Mouse (Mus musculus): ENCODE data around the gene Sdf2l1. TPM values are rescaled to one million over a fixed set of nuclear protein-coding genes. Genes with fewer than 3 reads are reported as not detected.
"Not testable (repeated sequence)": the region's sequence is repeated elsewhere in the genome, so short reads cannot be mapped to it uniquely, and the experiment has no call there.

Sdf2l1 gene
- total RNA-seq (2021): 10 to 100 TPM; 13.8 to 22.2 TPM
- long read RNA-seq, experiment 1, transcript Sdf2l1-201 (3 exons, 1,108 nt): major isoform, 5 of 6 reads
- long read RNA-seq, experiment 1, partial matches to known transcripts: 0 of 6 reads
- long read RNA-seq, experiment 1, other reads (novel, unspliced or antisense): 1 of 6 reads
- long read RNA-seq, experiment 2, partial matches to known transcripts: 1 of 3 reads
- long read RNA-seq, experiment 2, other reads (novel, unspliced or antisense): 0 of 3 reads

DNA sequence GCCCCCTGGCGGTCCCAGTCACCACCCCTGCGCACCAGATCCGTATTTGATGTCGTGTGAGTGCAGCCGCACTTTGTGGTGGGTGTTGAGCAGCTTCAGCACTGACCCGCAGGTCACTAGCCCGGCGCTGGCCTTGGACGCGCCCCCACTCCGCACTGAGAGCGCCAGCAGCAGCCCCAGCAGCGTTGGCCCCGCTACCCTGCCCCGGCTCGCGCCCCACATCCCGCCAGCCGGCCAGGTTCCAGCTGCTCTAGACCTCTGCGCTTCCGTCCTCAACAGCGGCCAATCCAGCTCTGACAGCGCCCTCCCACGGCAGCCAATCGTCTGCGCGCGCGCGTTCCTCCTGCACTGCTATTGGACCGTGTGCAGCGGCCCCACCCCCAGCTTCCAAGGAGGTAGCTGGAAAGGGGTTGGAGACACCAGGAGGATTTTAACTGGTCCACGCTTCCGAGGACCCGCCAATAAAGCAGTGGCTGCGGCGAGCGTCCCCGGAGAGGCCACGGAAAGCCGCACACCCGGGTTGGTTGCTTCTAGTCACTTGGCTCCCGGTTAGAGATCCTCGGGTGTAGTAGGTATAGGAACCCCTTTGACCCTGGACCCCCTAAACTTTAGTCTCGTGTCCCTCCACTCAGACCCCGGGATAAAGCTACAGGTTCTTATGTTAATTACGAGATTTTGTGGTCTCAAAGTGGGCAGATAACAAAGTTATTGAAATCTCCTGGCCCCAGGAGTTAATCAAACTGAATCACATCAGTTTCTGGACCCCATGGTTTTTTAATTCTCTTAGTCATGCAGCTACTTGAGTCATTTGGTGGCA is at the start of gene Sdf2l1:
TSS of gene Sdf2l1 (minus strand) at position 295 of the 817 bp plus-strand sequence.
- peak; percentile 97 to 98 for DNase-seq

DNA sequence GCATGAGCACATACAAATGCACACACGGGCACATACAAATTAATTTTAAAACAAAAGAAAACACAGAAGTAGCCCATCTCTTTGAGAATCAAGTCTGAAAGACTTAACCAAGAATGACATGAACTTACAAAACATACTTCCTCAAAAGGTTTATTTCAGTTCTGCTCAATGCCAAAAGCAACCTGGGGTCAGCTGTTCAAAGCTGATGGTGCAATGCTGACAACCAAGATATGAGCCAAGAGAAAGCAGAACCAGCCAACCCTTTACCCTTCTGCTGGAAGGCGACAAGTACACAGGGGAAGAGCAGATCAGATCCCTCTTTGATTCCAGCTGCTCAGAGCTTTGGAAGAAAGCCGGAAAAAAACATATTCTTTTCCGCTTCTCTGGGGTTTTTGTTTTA is 49.2 kb upstream of the Sdf2l1 start:
- peak; percentile 46 to 79 for DNase-seq

DNA sequence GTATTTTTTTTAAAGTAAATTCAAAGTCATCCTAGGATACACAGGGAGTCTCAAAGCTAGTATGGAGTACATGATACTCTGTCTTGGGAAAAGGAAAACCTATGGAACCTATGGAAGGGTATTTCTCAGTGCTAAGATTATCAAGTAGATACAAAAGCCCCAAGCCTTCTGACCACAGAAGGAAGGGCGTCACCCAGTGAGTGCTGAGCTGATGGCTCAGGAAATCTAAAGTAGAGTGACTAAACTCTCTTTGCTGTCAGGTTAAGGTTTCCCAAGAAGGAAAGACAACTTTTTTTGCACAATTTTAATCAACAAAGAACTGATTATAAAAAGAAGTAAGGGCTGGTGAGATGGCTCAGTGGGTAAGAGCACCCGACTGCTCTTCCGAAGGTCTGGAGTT is 47.5 kb upstream of the Sdf2l1 start:
- DNase-seq: no peak

DNA sequence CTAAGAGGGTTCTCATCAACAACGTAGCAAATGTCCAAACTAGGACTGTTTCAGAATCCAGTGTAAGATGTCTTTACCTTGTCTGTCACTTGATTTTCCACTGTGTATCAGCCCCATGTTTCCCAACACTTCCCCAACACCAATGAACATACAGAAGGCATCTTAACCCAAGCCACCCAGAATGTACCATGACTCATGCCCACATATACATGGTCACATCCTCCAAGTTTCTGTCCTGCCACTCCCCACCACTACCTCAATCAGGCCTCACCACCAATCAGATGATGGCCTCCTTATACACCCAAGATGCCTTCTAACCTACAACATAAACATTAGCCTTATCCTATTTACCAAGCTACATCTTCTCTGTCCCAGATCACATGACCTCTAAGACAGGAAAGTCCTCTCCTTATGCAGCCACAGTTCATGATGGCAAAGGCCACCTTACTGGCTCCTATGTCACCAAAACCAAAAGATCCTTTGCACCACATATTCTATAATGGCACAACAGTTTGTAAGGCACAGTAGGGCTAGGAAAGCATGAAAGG is 45.5 kb upstream of the Sdf2l1 start:
- DNase-seq: no peak

DNA sequence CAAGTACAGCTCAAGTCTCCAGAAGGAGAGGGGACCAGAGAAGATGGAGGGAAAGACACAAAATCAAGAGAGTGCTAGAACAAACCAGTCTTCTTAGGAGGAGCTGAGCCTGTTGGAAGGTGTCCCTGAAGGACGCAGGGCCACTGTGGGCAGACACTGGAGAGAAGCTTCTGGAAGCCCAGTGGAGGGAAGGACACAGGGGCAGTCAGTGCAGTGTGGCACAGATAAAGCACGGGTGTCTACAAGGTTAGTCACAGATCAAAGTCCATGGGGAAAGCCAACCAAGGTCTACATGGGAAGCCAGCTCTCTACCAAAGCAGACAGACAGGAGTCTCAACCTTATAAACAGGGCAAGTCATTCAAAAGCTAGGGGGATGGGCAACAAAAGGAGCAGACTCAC is 43.6 kb upstream of the Sdf2l1 start:
- DNase-seq: no peak

DNA sequence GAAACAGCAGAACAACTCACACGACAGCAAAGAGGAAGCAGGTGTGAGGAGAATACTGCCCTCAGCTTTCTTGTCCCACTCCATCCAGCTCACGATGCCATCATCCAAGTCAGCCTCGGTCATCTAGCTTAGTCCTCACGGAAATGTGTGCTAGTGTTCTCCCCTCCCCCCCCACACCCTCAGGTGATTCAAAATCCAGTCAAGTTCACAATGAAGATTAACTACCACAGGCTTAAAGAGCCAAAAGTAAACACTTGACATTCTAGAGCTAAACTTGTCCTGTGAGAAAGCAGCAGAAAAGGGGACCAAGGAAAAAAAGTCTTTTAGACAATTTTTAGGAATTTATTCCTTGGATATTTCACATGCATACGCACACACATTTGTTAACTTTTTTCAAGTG is 35.9 kb upstream of the Sdf2l1 start:
- DNase-seq: no peak

DNA sequence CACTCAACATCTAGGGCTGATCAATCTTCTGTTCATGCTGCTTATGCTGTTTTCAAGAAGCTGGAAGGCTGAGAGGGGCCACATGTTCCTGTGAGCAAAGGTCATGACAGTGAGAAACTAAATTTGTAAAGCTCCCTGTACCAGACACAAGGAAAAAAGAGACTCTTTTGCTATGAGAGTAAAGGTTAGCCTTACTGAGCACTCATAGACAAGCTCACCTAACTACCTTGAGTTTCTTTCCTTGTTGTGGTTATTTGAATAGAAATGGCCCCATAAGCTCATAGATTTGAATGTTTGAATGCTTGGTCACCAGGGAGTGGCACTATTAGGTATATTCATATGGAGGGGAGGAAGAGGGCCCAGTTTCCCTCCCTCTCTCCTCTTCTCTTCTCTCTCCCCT is 35.0 kb upstream of the Sdf2l1 start:
- DNase-seq: no peak

DNA sequence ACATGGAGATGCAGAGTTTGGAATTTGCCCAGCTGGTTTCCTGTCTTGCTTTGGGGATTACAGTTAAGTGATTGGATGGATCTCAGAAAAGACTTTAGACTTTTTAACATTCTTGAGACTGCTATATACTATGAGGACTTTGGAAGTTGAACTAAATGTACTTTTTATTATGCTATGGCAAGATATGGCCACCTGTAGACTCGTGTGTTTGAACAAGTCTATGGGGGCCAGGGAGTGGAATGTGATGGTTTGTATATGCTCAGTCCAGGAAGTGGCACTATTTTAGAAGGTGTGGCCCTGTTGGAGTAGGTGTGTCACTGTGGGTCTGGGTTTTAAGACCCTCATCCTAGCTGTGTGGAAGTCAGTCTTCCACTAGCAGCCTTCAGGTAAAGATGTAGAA is 33.3 kb upstream of the Sdf2l1 start:
- DNase-seq: not testable (repeated sequence)

DNA sequence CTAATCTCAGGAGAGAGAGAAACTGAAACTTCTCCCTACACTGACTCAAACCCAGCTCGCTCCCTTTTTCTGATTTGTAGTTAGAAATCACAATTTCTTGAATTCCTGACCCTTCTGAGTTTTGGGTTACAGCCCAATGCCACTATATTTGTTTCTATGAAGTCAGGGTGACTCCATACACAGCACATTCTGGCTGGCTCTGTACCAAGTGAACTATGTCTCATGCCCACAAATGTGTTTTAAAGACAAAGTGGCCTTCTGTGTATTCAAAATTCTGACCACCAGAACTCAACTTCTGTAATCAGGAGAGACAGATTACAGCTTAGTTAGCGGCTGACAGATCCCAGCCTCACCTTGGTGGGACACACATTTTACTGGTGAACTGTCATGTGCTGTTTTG is 22.2 kb upstream of the Sdf2l1 start:
- DNase-seq: no peak

DNA sequence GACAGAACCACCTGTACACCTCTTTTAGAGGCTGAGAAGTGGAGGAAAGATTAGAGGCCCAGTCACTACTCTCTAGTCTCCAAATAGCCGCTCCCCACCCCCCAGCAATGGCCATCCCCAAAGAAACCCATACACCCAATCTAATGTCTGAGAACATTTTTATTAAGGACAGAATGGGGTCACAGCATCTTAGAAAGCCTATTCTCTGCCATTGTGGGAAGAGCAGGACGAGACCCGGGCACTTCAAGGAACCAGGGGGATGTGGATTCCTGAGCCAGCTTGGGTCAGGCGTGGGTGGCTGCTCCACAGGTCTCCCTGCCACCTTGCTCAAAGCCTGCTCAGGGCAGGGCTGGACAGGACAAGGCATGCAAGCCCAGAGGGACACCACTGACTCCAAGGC is 19.7 kb upstream of the Sdf2l1 start:
- DNase-seq: no peak

DNA sequence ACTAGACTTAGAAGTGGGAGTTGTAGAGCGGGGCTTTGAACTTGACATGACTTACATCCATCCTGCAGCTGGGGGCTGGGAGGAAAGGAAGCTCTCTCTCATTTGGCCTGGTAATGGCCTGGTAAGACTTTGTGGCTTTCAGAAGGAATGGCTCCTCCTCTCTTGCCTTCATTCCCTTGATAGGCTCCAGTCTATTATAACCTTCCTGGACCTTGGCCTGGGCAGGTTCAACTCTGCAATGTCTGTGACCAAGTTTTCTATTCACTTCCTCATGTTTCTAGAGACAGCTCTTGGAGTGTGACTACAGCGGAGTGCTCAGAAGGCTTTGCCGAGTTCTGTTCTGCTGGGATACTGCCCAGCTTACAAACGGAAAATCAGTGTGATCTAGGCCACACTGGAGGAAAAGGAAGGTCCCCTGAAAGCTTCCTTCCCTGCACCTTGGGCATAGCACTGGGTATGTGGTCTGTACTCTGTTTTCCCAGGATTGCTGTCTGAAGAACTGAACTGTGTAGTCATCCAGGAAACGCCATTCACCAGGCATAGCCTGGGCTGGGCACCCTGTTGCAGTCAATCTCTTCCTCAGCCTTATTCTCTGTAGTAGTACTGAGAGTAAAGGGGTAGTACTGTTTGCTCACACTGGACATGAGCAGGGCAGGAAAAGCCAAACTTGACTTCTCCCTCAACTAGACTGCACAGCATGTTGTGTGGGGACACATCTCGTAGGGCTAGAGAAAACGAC is 18.5 kb upstream of the Sdf2l1 start:
- DNase-seq: no peak

DNA sequence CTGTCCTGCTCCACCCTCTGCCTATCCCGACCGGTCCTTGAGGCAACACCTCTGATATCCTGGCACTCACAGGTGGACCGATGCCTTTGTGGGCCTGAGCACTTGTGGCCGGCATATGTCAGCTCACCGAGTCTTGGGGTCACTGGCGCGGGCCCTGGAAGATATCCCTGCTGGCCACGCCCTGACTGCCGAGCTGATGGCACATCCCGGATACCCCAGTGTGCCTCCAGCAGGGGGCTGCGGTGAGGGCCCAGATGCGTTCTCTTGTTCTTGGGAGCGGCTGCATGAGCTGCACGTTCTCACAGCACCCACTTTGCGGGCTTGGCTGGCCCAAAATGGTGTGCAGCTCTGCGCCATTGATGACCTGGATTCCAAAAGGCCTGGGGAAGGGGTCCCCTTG is 15.9 kb upstream of the Sdf2l1 start:
- peak in 1 of 2 experiments; percentile 19 for DNase-seq

DNA sequence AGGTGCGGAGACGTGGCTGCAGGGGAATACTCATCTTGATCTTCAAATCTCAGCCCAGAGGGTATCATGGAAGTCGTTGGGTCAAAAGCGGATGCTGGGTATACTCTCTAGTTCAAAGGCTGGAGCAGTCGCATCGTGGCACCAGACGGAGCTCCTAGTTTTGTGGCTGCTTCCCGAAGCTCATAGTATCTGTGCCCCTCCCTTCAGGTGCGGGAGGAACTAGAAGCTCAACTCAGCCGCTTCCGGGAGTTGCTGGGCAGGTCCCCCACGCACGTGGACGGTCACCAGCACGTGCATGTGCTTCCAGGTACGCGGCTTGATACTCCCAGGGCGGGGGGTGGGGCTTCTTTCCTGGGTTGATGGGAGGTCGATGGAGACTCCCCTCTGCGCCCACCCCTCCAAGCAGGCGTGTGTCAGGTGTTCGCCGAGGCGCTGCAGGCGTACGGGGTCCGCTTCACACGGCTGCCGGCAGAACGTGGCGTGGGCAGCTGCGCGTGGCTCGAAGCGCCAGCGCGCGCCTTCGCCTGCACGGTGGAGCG is 15.3 kb upstream of the Sdf2l1 start:
- no peak for DNase-seq

DNA sequence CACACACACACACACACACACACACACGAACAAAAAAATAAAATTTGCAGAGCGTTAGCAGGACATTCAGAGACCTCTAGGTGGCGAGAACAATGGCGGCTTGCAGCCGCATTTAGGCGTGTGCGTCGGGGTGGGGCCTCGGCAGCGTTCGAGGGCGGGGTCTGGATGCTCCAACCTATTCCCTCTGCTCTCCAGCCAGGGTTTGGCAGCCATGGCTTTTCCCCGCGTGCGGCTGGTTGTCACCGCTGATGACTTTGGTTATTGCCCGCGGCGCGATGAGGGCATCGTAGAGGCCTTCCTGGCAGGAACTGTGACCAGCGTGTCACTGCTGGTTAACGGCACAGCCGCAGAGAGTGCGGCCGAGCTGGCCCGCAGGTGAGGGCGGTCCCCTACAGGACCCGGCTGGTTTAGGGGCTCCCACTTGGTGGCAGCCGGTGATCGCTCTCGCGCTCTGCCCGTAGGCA is 14.6 kb upstream of the Sdf2l1 start, which contains the start of gene Ccdc116:
TSS of gene Ccdc116 (minus strand) at position 458 of the 464 bp plus-strand sequence.
- DNase-seq: peak; percentile 79 to 80

DNA sequence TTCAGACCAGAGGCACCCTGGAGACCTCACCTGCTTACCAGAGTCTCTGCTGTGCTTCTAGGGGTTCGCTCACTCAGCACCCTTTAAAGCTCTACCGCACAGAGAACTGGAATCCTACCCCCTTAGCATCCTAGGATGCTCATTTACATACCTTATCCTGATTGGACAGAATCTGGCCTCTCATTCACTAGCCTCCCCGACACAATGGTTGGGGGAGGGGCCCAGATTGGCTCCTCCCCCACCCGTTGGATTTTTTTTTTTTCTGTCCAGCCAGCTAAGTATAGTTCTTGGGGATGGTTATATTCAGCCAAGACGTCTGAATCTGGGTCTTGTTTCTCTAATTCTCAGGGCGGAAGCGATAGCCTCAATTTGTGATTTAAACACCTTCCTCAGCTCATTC is 12.2 kb upstream of the Sdf2l1 start, which contains the start of gene Ydjc:
TSS of gene Ydjc (plus strand) at position 283 of the 400 bp plus-strand sequence.
- DNase-seq: no peak

DNA sequence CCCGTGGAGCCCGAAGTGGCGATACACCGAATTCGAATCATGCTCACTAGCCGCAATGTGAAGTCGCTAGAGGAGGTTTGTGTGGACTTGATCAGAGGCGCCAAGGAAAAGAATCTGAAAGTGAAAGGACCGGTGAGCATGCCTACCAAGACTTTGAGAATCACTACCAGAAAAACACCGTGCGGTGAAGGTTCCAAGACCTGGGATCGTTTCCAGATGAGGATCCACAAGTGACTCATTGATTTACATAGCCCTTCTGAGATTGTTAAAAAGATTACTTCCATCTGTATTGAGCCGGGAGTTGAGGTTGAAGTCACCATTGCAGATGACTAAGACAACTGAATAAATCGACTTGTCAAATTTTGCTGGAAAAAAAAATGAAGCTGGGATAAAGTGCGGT is 5.2 kb upstream of the Sdf2l1 start:
- DNase-seq: no peak

DNA sequence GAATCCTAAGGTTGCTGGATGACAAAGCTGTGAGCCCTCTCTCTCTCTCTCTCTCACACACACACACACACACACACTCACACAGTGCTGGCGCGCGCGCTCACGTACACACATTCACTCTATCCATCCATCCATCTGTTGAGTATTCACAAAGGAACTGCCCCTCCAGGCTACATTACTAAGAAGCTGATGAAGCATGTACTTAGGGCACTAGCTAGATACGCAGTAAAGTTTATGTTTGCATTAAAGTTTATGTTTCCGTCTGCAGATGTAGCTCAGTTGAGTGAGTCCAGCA is 670 bp upstream of the Sdf2l1 start:
- no peak for DNase-seq

DNA sequence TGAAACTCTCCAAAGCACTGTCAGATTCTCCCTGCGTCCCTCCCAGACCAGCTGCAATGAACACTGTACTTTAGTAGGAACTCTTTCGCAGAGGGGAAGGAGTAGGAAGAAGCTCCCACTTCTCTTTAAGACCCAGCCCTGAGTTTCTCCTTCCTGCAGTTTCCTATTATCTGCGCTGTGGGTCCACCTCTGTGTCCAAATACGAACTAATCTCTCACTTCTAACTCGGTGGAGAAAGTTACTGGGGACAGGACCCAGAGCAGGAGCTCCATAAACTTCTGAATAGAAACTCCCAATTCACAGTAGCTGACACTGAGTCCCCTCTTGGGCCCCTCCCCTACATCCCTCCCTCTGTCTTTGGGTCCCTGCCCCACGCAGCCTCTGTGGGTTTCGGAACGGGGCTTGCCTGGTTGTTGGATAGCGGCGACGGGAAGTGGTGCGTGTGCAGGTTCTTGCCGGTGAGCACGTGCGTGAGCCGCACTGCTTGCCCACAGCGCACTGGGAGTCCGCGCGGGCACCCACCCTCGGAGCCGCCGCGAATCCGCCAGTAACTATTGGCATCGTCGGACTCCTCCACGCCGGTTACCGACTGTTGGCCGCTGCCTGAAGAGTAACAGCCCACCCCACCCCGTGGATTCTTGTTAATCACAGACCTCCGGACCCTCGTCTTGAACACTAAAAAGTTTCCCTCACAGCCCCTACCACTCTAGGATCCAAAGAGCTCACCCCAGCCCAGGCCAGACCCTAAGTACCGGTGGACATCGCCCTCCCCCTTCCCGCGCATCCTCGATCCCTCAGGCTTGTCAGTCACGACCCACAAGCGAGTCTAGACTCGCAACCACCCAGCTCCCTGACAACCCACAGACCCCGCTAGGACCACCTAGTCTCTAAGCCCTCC is 743 bp downstream of the Sdf2l1 start:
- DNase-seq: no peak

DNA sequence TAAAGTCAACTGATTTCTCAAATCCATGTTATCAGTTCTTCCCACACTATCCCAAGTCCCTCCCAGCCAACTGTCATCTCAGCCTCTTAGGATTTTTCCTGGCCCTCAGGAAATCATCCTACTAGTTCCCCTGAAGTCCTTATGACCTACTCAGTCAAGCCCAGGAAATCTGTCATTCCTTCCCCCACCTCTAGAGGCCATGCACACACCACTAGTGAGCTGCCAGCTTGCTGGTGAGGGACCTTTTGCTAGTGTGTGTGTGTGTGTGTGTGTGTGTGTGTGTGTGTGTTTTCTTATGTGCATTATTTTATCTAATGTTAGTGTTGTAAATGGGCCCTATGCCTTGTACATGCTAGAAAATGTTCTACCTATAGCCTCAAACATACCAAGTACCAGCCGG is 4.9 kb downstream of the Sdf2l1 start:
- peak; percentile 41 to 55 for DNase-seq

DNA sequence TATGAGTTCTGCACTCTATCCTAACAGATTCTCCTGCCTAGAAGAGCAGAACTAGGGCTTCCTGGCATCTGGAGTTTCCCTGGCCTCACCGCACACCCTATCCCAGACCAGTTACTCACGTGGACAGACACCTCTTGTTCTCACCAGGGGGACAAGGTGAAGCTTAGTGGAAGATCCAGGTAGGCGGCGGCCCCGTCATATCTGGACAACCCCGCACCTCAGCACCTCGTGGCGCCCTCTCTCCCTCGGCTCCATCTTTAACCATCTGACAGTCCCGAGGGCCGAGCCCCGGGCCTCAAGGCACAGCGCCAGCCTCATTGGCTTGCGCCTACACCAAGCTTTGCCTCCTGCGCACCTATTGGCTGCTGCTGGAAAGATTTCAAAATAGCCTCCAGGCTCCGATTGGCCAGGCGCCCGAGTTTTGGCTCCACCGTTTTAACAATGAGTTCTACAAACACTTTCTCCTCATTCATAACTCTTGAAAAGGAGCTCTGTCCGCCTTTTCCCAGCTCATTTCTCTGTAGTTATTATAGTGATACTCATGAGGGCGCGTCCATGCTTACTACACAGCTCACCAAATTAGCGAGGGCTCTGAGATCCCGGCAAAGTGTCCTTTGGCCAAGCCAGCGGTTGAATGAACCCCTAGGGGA is 7.2 kb downstream of the Sdf2l1 start, which contains the start of gene 2610318N02Rik:
TSS of gene 2610318N02Rik (minus strand) at position 297 of the 650 bp plus-strand sequence.
- peak; percentile 54 to 56 for DNase-seq
